17 mouse cellular contexts compared by ENCODE assay signal in the genomic region with DNA sequence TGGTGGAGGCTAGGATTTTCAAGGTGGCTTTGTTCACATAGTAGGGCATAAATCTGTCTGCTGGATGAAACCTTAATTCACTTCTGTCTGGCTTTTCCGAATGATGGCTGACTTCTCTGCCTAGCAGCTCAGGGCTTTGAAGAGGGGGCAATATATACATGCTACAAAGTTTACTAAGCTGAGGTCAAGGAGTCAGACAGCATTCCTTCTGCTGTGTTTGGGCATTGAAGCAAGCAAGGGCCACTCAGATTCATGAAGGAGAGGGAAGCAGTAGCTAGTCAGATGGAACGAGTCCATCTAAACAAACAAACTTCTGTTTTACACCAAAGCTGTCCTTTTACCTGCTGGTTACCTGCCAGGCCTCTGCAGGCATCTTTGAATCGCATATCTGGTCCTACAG. TPM values are rescaled to one million over a fixed set of nuclear protein-coding genes. Genes with fewer than 3 reads are reported as not detected.
DNase-seq lines count a peak whose midpoint lies in the region; ATAC-seq and TF ChIP-seq lines count a peak whose summit lies in the region.
"Had no signal": no experiment of that assay in that cellular context is flagged by ENCODE, and none has a peak within 500 bp of the region (broad histone marks: within the 10 kb centered on the region; RNA-seq: fewer than 3 reads in every experiment).

No protein-coding gene starts in this region.

- no peak overlapping the region for H3K27ac ChIP-seq in kidney, embryonic 14.5 days (ENCODE audit: low read depth, low read length)
- H3K27ac ChIP-seq in kidney, postnatal 0 days, result peak overlapping the region; percentile 25; the same call in 1 of the 2 replicates
- H3K27ac ChIP-seq in hindbrain, embryonic 10.5 days, result no peak overlapping the region
- H3K27ac ChIP-seq: embryonic facial prominence, embryonic 13.5 days; forebrain, embryonic 13.5 days; gastrocnemius, adult 2 months; hindbrain, embryonic 15.5 days had no signal

- TF ChIP-seq CTCF in kidney, postnatal 0 days (IDR thresholded peaks at IDR 0.05; ENCODE audit: low read depth), result no peak

- no peak overlapping the region for H3K4me2 ChIP-seq in kidney, embryonic 14.5 days (replicated peaks; ENCODE audit: low read depth, low read length)
- no peak overlapping the region for H3K4me2 ChIP-seq in kidney, postnatal 0 days (ENCODE audit: low read length)
- H3K4me2 ChIP-seq: embryonic facial prominence, embryonic 13.5 days; forebrain, embryonic 13.5 days; heart, embryonic 12.5 days; hindbrain, embryonic 15.5 days had no signal

- H3K4me1 ChIP-seq in kidney, embryonic 14.5 days (ENCODE audit: control insufficient read depth, insufficient read depth, low read length), result 0 out of 2 replicates have a peak, but pooled peaks cover 9% of the 10 kb centered on the region
- H3K4me1 ChIP-seq in kidney, postnatal 0 days (replicated peaks; ENCODE audit: insufficient read depth, low read length), result peaks cover 3% of the 10 kb centered on the region; the same call in 1 of the 2 replicates
- H3K4me1 ChIP-seq in hindbrain, embryonic 10.5 days (replicated peaks), result no peaks in the 10 kb centered on the region
- H3K4me1 ChIP-seq: embryonic facial prominence, embryonic 13.5 days; forebrain, embryonic 13.5 days; heart, embryonic 12.5 days; hindbrain, embryonic 15.5 days had no signal

- DNase-seq in kidney, postnatal 25 days, result no peak
- DNase-seq in kidney, postnatal 0 days (ENCODE audit: low spot score), result peak; percentile 41
- peak; percentile 4 to 10 for DNase-seq in kidney, postnatal 36 days
- no peak for DNase-seq in c-Kit-positive CD71-positive TER-119-positive erythroid progenitor cells, embryonic 14.5 days (ENCODE audit: low spot score)
- no peak for DNase-seq in hindbrain, embryonic 10.5 days (ENCODE audit: low spot score)
- DNase-seq: adrenal gland, postnatal 14 days; cerebellum, adult 18-20 months; cerebellum, adult 9-11 months; cerebellum, postnatal 36 days; forebrain, postnatal 0 days; gastrocnemius, adult 2 months; gastrocnemius, postnatal 25 days had no signal

- H3K36me3 ChIP-seq in kidney, embryonic 14.5 days (ENCODE audit: control insufficient read depth, insufficient read depth, low read length), result no peaks in the 10 kb centered on the region
- H3K36me3 ChIP-seq in kidney, postnatal 0 days (ENCODE audit: insufficient read depth, low read length), result no peaks in the 10 kb centered on the region
- H3K36me3 ChIP-seq in hindbrain, embryonic 10.5 days, result no peaks in the 10 kb centered on the region
- H3K36me3 ChIP-seq: embryonic facial prominence, embryonic 13.5 days; heart, embryonic 12.5 days; hindbrain, embryonic 15.5 days had no signal

- no peak overlapping the region for H3K9ac ChIP-seq in kidney, embryonic 14.5 days (ENCODE audit: low read depth, low read length)
- H3K9ac ChIP-seq in kidney, postnatal 0 days (ENCODE audit: low read depth, low read length), result no peak overlapping the region
- H3K9ac ChIP-seq: embryonic facial prominence, embryonic 13.5 days; forebrain, embryonic 13.5 days; forebrain, postnatal 0 days; heart, embryonic 12.5 days; hindbrain, embryonic 15.5 days had no signal

- no peaks in the 10 kb centered on the region for H3K27me3 ChIP-seq in kidney, embryonic 14.5 days (ENCODE audit: control insufficient read depth, insufficient read depth, low read length)
- no peaks in the 10 kb centered on the region for H3K27me3 ChIP-seq in kidney, postnatal 0 days (ENCODE audit: insufficient read depth, low read length)
- H3K27me3 ChIP-seq in hindbrain, embryonic 10.5 days (ENCODE audit: insufficient read depth, poor library complexity, severe bottlenecking), result no peaks in the 10 kb centered on the region
- H3K27me3 ChIP-seq: embryonic facial prominence, embryonic 13.5 days; forebrain, embryonic 13.5 days; heart, embryonic 12.5 days; hindbrain, embryonic 15.5 days had no signal

- 0 out of 2 replicates have a peak, but pooled peaks have one; percentile 64 for ATAC-seq in kidney, embryonic 14.5 days (ENCODE audit: low FRiP score, low TSS enrichment)
- ATAC-seq in kidney, postnatal 0 days (replicated peaks; ENCODE audit: low FRiP score, low read depth), result peak; percentile 76; the same call in 1 of the 2 replicates
- ATAC-seq: forebrain, embryonic 13.5 days; forebrain, postnatal 0 days had no signal

- H3K9me3 ChIP-seq in kidney, embryonic 14.5 days (ENCODE audit: control insufficient read depth, low read length), result no peaks in the 10 kb centered on the region
- H3K9me3 ChIP-seq in kidney, postnatal 0 days (replicated peaks; ENCODE audit: low read length), result no peaks in the 10 kb centered on the region
- H3K9me3 ChIP-seq in hindbrain, embryonic 10.5 days, result no peaks in the 10 kb centered on the region
- H3K9me3 ChIP-seq: embryonic facial prominence, embryonic 13.5 days; forebrain, embryonic 13.5 days; heart, embryonic 12.5 days; hindbrain, embryonic 15.5 days had no signal

- no peak overlapping the region for H3K4me3 ChIP-seq in kidney, embryonic 14.5 days (ENCODE audit: low read length)
- no peak overlapping the region for H3K4me3 ChIP-seq in kidney, postnatal 0 days (replicated peaks; ENCODE audit: low read depth, low read length)
- no peak overlapping the region for H3K4me3 ChIP-seq in hindbrain, embryonic 10.5 days
- H3K4me3 ChIP-seq: embryonic facial prominence, embryonic 13.5 days; forebrain, embryonic 13.5 days; gastrocnemius, adult 2 months; heart, embryonic 12.5 days; hindbrain, embryonic 15.5 days had no signal

- 37% methylated on average over 3 of the region's 3 CpGs for WGBS in kidney, embryonic 14.5 days
- 35% methylated on average over 3 of the region's 3 CpGs for WGBS in kidney, postnatal 0 days
- 79% methylated on average over 3 of the region's 3 CpGs for WGBS in hindbrain, embryonic 10.5 days

RNA-seq across cellular contexts. Expression of a gene that starts 32.4 kb away (rescaled TPM):
- polyA plus RNA-seq in kidney, embryonic 14.5 days (2014; fragmentation: Nextera tagmentation; extraction: Ambion mirVana), result 81.9 and 89.6 TPM in 2 replicates
- polyA plus RNA-seq in kidney, postnatal 0 days (2015; fragmentation: Nextera tagmentation; extraction: Ambion mirVana), result 235 and 239 TPM in 2 replicates
- polyA plus RNA-seq in hindbrain, embryonic 10.5 days (2016; fragmentation: Nextera tagmentation; extraction: Ambion mirVana), result 0.14 TPM in 1 of 2 replicates, not detected in the other
- polyA plus RNA-seq: hindbrain, embryonic 15.5 days had no signal

Comparison
In these comparisons a context has a peak if more than half of its experiments do, and no peak if none do; other contexts are left out.
1. DNase-seq: peak in kidney, postnatal 0 days (single experiment) and kidney, postnatal 36 days (2 of 2); none in kidney, postnatal 25 days (0 of 2), c-Kit-positive CD71-positive TER-119-positive erythroid progenitor cells, embryonic 14.5 days (single experiment) and hindbrain, embryonic 10.5 days (single experiment).
2. RNA of a gene that starts 32.4 kb away (polyA plus RNA-seq): 235 to 239 TPM in kidney, postnatal 0 days and 81.9 to 89.6 TPM in kidney, embryonic 14.5 days; 0.14 TPM in hindbrain, embryonic 10.5 days; every median in the first group is over 10 times any median in the second.